ENCODE assay signal across 9 mouse cellular contexts in the genomic region with DNA sequence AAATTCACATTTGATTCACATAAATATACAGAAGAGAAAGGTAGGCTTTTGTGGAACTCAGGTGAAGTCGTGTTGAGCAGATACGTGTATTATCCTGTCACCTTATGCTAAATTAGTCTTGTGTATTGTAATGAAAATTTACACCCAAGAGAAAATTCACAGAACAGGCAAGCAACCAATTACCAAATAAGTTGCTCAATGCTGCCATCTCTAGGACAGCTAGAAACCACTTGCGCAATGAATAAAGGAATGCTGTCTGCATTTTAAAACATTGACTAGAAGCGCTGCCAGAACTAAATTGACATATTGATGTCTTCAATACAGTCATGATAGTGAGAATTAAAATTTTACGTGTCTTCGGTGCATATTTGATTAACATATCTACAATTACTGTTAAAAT. TPM values are rescaled to one million over a fixed set of nuclear protein-coding genes. Genes with fewer than 3 reads are reported as not detected.
DNase-seq lines count a peak whose midpoint lies in the region; ATAC-seq and TF ChIP-seq lines count a peak whose summit lies in the region.
"Had no signal": no experiment of that assay in that cellular context is flagged by ENCODE, and none has a peak within 500 bp of the region (broad histone marks: within the 10 kb centered on the region; RNA-seq: fewer than 3 reads in every experiment).

No protein-coding gene starts in this region.

- H3K9me3 ChIP-seq in ES-E14 (ENCODE audit: control insufficient read depth, insufficient read depth, low read depth, low read length), result no peaks in the 10 kb centered on the region
- no peaks in the 10 kb centered on the region for H3K9me3 ChIP-seq in embryonic facial prominence, embryonic 14.5 days (ENCODE audit: control insufficient read depth, low read length)
- H3K9me3 ChIP-seq: limb, embryonic 15.5 days had no signal

- DNase-seq in adrenal gland, adult 2 months, result peak; percentile 37
- DNase-seq in adrenal gland, postnatal 25 days, result no peak
- peak; percentile 70 for DNase-seq in layer of hippocampus, adult 9-10 months (ENCODE audit: low spot score)
- no peak for DNase-seq in layer of hippocampus, postnatal 25 days (ENCODE audit: extremely low spot score in 1 of 2, low spot score in 1 of 2)
- DNase-seq in ES-E14 (ENCODE audit: low read depth, low spot score), result no peak
- peak; percentile 83 for DNase-seq in embryonic facial prominence, embryonic 14.5 days (ENCODE audit: low spot score)
- DNase-seq in splenic B cell, adult 2 months (ENCODE audit: low read depth, low spot score), result peak; percentile 76
- DNase-seq in urinary bladder, postnatal 10 days (ENCODE audit: low spot score), result no peak

- no peaks in the 10 kb centered on the region for H3K36me3 ChIP-seq in ES-E14 (ENCODE audit: control insufficient read depth, insufficient read depth, low read length, poor library complexity, severe bottlenecking)
- H3K36me3 ChIP-seq in embryonic facial prominence, embryonic 14.5 days (ENCODE audit: control insufficient read depth, insufficient read depth, low read length), result 0 out of 2 replicates have a peak, but pooled peaks cover under 1% of the 10 kb centered on the region
- no peaks in the 10 kb centered on the region for H3K36me3 ChIP-seq in splenic B cell, adult 2 months (ENCODE audit: control insufficient read depth, insufficient read depth, low read length, poor library complexity, severe bottlenecking)

- no peaks in the 10 kb centered on the region; the same call in 1 of the 2 replicates for H3K27me3 ChIP-seq in embryonic facial prominence, embryonic 14.5 days (replicated peaks; ENCODE audit: control insufficient read depth, insufficient read depth, low read length)
- no peaks in the 10 kb centered on the region; the same call in 1 of the 2 replicates for H3K27me3 ChIP-seq in splenic B cell, adult 2 months (ENCODE audit: control insufficient read depth, insufficient read depth, low read length, poor library complexity, severe bottlenecking)
- H3K27me3 ChIP-seq: limb, embryonic 15.5 days had no signal

- no peak for ATAC-seq in embryonic facial prominence, embryonic 14.5 days (ENCODE audit: low read depth)

- H3K27ac ChIP-seq in ES-E14 (ENCODE audit: insufficient read depth, low read depth, low read length, poor library complexity, severe bottlenecking), result no peak overlapping the region
- 0 out of 2 replicates have a peak overlapping the region, but pooled peaks have one; percentile 3 for H3K27ac ChIP-seq in embryonic facial prominence, embryonic 14.5 days (replicated peaks; ENCODE audit: low read depth, low read length)
- H3K27ac ChIP-seq: limb, embryonic 15.5 days had no signal

- in situ Hi-C loops in ES-E14 (cut with MboI; ENCODE audit: low sequenced_read_pairs in 2 of 2, unreplicated experiment in 2 of 2), result loop anchor here in 1 of 2 experiments (25.0 kb wide), 1 partner anchor 982 kb away; no protein-coding TSS in a partner anchor

- no peak overlapping the region for H3K4me3 ChIP-seq in ES-E14 (ENCODE audit: insufficient read depth in 1 of 2, low read depth in 1 of 2, low read length in 2 of 2, poor library complexity in 1 of 2, severe bottlenecking in 1 of 2)
- H3K4me3 ChIP-seq in embryonic facial prominence, embryonic 14.5 days (ENCODE audit: low read depth, low read length), result no peak overlapping the region
- H3K4me3 ChIP-seq: limb, embryonic 15.5 days had no signal

- H3K4me2 ChIP-seq in embryonic facial prominence, embryonic 14.5 days (ENCODE audit: low read depth, low read length), result no peak overlapping the region
- H3K4me2 ChIP-seq: limb, embryonic 15.5 days had no signal

- H3K4me1 ChIP-seq in ES-E14 (ENCODE audit: control insufficient read depth in 2 of 2, insufficient read depth in 2 of 2, low read length in 2 of 2, poor library complexity in 1 of 2), result peaks cover 0 to 13% of the 10 kb centered on the region in 2 experiments; a peak in 1 of 4 replicates
- peaks cover 8% of the 10 kb centered on the region; the same call in 1 of the 2 replicates for H3K4me1 ChIP-seq in embryonic facial prominence, embryonic 14.5 days (ENCODE audit: control insufficient read depth, insufficient read depth, low read length)

- no peak overlapping the region for H3K9ac ChIP-seq in ES-E14 (ENCODE audit: insufficient read depth, low read depth, low read length, poor library complexity, severe bottlenecking)
- H3K9ac ChIP-seq in embryonic facial prominence, embryonic 14.5 days (ENCODE audit: low read depth, low read length), result no peak overlapping the region
- H3K9ac ChIP-seq: limb, embryonic 15.5 days had no signal

- WGBS in embryonic facial prominence, embryonic 14.5 days, result 11% methylated on average over 6 of the region's 6 CpGs

TF ChIP-seq in ES-E14, 5 proteins besides CTCF, POLR2A, EP300 and RAD21:
- TF ChIP-seq ZC3H11A (IDR thresholded peaks at IDR 0.05; ENCODE audit: borderline replicate concordance, low read depth, low read length), result 0 out of 2 replicates have a peak, but pooled peaks have one; percentile 35
- TF ChIP-seq ZNF384 (IDR thresholded peaks at IDR 0.05; ENCODE audit: low read depth, low read length), result no peak

RNA-seq across cellular contexts. Expression of gene Irs1, which starts 2.9 kb away (rescaled TPM):
- 10 to 100 TPM in 1 of 2 experiments, 1 to 10 TPM in 1; 9.6 to 15.6 TPM for total RNA-seq in adrenal gland, adult 2 months (2021)
- 7.2 and 7.5 TPM in 2 replicates for polyA plus RNA-seq in adrenal gland, adult 2 months (2012; rRNA removed)
- total RNA-seq in adrenal gland, postnatal 25 days (2021), result 15.7 and 17.9 TPM in 2 replicates
- total RNA-seq in layer of hippocampus, postnatal 25 days (2021), result 10 to 100 TPM; 18.8 to 21.7 TPM
- 3.2 and 8.1 TPM in 2 replicates for total RNA-seq in ES-E14 (2012; rRNA removed)
- polyA plus RNA-seq in embryonic facial prominence, embryonic 14.5 days (2014; fragmentation: Nextera tagmentation; extraction: Ambion mirVana), result 14.8 and 16.1 TPM in 2 replicates

RNA-seq across cellular contexts. Expression of gene Rhbdd1, which starts 22.1 kb away (rescaled TPM):
- total RNA-seq in adrenal gland, adult 2 months (2021), result 10 to 100 TPM; 32.5 to 37.2 TPM
- 13.4 and 15.4 TPM in 2 replicates for polyA plus RNA-seq in adrenal gland, adult 2 months (2012; rRNA removed)
- total RNA-seq in adrenal gland, postnatal 25 days (2021), result 35.8 and 39.4 TPM in 2 replicates
- total RNA-seq in layer of hippocampus, postnatal 25 days (2021), result 1 to 10 TPM; 6.7 to 7.6 TPM
- total RNA-seq in ES-E14 (2012; rRNA removed), result 14.1 and 20.6 TPM in 2 replicates
- polyA plus RNA-seq in embryonic facial prominence, embryonic 14.5 days (2014; fragmentation: Nextera tagmentation; extraction: Ambion mirVana), result 6.7 and 6.8 TPM in 2 replicates

Comparison
In these comparisons a context has a peak if more than half of its experiments do, and no peak if none do; other contexts are left out.
1. DNase-seq: peak in adrenal gland, adult 2 months (single experiment), layer of hippocampus, adult 9-10 months (single experiment), embryonic facial prominence, embryonic 14.5 days (single experiment) and splenic B cell, adult 2 months (single experiment); none in adrenal gland, postnatal 25 days (single experiment), layer of hippocampus, postnatal 25 days (0 of 2), ES-E14 (single experiment) and urinary bladder, postnatal 10 days (single experiment).